Mouse (Mus musculus) urinary bladder, adult 2 months (tissue): ENCODE measurements around the gene Tmprss12. TPM values are rescaled to one million over a fixed set of nuclear protein-coding genes. Genes with fewer than 3 reads are reported as not detected.
"Not testable (repeated sequence)": the region's sequence is repeated elsewhere in the genome, so short reads cannot be mapped to it uniquely, and the experiment has no call there.

Experiments used
- DNase-seq: peaks from one replicate; pipeline ENCODE4 v3.0.0; 2022; ENCODE audit warnings: low spot score
- polyA plus RNA-seq: library from polyadenylated mRNA; depleted of rRNA; stranded (reverse); fragments of >200 nt; gene quantifications from 2 replicates; pipeline ENCODE4 v1.2.3, GENCODE M21; 2012

The Tmprss12 gene
- polyA plus RNA-seq, 1 experiment = not detected

GRCm38 (mm10) chr15:100273791-100274308, 6.8 kb upstream of the Tmprss12 start:
- not testable (repeated sequence) for DNase-seq

GRCm38 (mm10) chr15:100274790-100275559, 5.7 kb upstream of the Tmprss12 start:
- DNase-seq = no peak

GRCm38 (mm10) chr15:100276403-100276802, 4.2 kb upstream of the Tmprss12 start:
- no peak for DNase-seq

- DNase-seq = no peak
Measured at GRCm38 (mm10) chr15:100277586-100277985, 3.1 kb upstream of the Tmprss12 start.

- no peak for DNase-seq
Measured at GRCm38 (mm10) chr15:100288980-100289379, 8.3 kb downstream of the Tmprss12 start.

GRCm38 (mm10) chr15:100290858-100291257, 10.2 kb downstream of the Tmprss12 start:
- no peak for DNase-seq

- no peak for DNase-seq
Measured at GRCm38 (mm10) chr15:100292326-100292725, 11.7 kb downstream of the Tmprss12 start.

GRCm38 (mm10) chr15:100297856-100298255, 17.2 kb downstream of the Tmprss12 start:
- no peak for DNase-seq

- DNase-seq = no peak
Measured at GRCm38 (mm10) chr15:100300499-100300898, 19.9 kb downstream of the Tmprss12 start.

- no peak for DNase-seq
Measured at GRCm38 (mm10) chr15:100301556-100301955, 20.9 kb downstream of the Tmprss12 start.

- DNase-seq = no peak
Measured at GRCm38 (mm10) chr15:100303428-100304018, 22.9 kb downstream of the Tmprss12 start.

- peak; percentile 76 for DNase-seq
Measured at GRCm38 (mm10) chr15:100304019-100304991, 23.7 kb downstream of the Tmprss12 start, which contains the start of gene Mettl7a1. Gene Mettl7a1, plus strand, starts transcription at chr15:100304140.

GRCm38 (mm10) chr15:100306201-100306600, 25.6 kb downstream of the Tmprss12 start:
- no peak for DNase-seq

- DNase-seq = not testable (repeated sequence)
Measured at GRCm38 (mm10) chr15:100307438-100308096, 26.9 kb downstream of the Tmprss12 start.

- DNase-seq = no peak
Measured at GRCm38 (mm10) chr15:100312346-100312745, 31.7 kb downstream of the Tmprss12 start.

- DNase-seq = no peak
Measured at GRCm38 (mm10) chr15:100314448-100315145, 34.0 kb downstream of the Tmprss12 start.

GRCm38 (mm10) chr15:100318014-100318671, 37.5 kb downstream of the Tmprss12 start:
- DNase-seq = not testable (repeated sequence)

- no peak for DNase-seq
Measured at GRCm38 (mm10) chr15:100319884-100320283, 39.2 kb downstream of the Tmprss12 start.

GRCm38 (mm10) chr15:100320295-100320905, 39.8 kb downstream of the Tmprss12 start:
- no peak for DNase-seq

GRCm38 (mm10) chr15:100321134-100321533, 40.5 kb downstream of the Tmprss12 start:
- DNase-seq = peak; percentile 31
